Mouse (Mus musculus): ENCODE measurements around the gene Cdc42ep4.

- no peak for TF ChIP-seq CTCF (IDR thresholded peaks at IDR 0.05; ENCODE audit: control insufficient read depth, insufficient read depth, low read length)
- no peak for TF ChIP-seq POLR2A (IDR thresholded peaks at IDR 0.05; ENCODE audit: borderline replicate concordance, control insufficient read depth, low read depth, low read length)
Measured at GRCm38 (mm10) chr11:113778733-113779679, 27.3 kb upstream of the Cdc42ep4 start.

Data from bone marrow, adult 2 months (tissue).